Mouse (Mus musculus): Measurements from ENCODE around the gene Olfr49.

Gene Olfr49

DNA sequence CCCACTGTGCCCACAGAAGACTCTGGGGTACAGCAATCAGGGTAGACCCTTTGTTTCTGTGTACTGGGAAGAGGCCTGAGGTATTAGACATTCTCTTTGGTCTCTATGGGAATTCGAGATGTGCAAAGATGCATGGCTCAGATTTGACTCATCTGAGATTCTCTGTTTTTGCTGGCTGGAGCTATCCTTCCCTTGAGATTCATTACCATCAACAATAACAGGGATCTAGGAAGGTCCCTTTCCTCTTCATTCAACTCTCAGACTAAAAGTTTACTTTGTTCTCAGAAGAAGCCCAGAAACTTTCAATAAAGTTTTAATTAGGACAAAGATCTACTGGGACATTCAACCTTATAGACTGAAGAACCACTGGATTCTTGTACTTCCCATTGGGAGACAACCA is at the start of gene Olfr49:
Olfr49 (minus strand) TSS at position 101 of the 400 bp plus-strand sequence.
- DNase-seq (ENCODE audit: low spot score in 2 of 2): no peak

DNA sequence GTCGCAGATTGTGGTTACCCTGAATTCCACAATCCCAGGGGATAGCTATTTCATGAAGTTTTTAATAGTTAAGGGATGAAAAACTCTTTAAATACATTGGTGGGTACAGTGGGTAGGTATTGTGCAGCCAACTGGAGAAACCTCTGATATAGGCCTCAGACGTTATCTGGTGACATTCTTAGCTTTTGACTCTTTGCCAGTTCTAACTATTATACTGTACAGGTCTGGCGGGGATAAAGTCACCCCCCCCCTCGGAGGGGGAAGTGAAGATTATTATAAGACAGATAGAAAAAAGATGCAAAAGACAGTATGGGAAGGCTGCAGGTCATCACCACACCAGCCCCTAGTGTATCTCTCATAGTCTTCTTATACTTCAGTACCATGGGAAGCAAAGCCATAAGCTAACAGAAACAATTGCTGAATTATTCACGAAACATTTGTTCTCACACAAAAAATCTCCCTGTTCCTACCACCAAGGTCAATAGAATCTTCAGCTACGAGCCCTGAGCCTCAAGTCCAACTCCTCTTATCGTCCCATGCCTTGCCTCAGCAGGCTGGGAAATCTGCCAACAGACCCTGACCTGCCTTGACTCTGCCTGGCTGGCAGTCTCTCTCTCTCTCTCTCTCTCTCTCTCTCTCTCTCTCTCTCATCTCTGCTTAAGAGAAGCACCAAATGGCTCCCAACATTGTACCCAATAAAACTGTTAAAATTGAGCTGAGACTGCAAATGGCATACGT is 48.9 kb upstream of the Olfr49 start:
- peak in 1 of 2 experiments; percentile 2 for DNase-seq (ENCODE audit: low spot score in 2 of 2)

DNA sequence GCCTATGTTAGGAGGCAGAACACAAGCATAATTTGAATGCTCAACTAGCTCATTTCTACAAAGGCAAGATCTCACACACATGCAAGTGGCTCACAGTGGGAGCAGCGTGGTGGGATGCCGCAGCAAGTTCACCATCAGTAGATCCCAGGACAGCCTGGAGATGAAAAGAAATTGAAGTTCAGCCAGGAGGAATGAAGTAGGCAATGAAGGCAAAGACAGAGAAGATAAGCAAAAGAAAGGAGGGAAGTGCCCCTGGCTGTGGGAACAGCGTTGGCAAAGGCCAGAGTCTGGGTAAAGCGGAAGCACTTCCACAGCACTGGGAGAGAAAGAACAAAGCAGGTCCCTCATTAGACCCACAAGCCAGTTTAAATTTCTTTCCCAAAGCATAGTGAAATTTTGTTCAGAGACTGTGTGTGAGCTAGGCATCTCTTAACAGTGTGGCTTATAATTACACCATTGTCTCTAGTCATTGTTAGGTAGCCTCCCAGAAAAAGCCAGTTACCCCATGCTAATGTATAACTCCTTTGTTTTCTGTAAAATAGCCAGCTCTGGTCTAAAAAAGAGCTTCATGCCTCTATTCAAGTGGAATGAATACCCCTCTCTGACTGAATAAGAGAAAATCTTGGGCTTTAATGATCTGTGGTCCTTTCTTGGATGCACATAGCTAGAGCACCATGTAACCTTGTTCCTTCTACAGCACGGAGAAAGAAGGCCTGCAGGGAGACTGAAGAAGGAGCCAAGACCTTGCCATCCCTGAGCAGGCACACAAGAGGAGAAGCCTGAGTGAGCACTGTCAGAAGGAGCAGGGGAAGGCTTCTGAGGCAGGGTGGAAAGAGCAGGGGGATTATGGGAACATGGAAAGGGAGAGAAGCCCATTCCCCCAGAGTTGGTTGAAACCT is 47.7 kb upstream of the Olfr49 start:
- peak in 1 of 2 experiments; percentile 1 for DNase-seq (ENCODE audit: low spot score in 2 of 2)

DNA sequence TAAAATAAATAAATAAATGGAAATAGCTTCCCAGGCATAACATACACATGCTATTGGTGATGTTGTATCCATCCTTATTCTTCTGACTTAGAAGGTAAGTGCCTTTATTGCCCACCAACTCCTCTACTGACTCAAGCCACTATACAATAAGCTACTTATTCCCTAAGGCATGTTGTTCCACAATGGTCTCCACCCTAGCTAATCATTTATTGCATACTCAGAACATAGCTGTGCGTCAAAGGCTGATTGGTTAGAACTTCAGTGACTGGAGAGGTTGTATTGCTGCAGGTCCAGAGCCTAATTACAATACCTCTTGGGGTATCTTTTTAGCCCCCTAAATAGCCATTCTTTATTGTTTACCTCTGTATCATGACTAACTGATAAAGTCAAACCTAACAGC is 46.4 kb upstream of the Olfr49 start:
- DNase-seq (ENCODE audit: low spot score in 2 of 2): no peak

DNA sequence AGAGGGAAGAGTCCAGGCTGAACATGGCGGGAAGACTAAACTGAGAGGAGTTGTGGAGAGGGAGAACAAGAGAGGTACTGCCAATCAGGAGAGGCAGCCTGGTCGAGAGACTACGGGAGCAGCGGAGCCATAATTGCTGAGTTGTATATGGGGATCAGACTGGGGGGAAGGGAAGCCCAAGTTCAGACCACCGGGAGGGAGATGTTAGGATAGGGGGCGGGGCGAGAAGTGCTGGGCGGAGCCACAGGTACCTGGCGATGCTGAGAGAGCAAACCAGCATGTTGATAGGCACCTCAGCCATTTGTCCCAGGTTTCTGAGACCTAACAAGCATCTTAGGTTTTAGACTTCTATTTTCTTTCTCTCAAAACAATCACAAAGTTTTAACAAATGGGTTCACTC is 44.5 kb upstream of the Olfr49 start:
- peak in 1 of 2 experiments; percentile 2 for DNase-seq (ENCODE audit: low spot score in 2 of 2)

DNA sequence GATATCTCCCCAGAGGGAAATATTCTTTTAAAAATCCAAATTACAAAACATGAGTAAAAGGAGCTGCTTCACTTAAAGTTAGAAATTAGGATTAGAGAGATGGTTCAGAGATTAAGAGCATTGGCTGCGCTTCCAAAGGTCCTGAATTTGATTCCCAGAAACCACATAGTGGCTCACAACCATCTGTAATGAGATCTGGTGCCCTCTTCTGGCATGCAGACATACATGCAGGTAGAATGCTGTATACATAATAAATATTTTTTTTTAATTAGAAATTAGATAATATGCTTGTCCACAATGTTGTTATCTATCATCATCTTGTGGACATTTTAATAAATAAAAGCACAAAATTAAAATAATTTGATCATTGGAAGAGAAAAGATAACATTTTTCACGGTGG is 43.8 kb upstream of the Olfr49 start:
- DNase-seq (ENCODE audit: low spot score in 2 of 2): peak in 1 of 2 experiments; percentile 2

DNA sequence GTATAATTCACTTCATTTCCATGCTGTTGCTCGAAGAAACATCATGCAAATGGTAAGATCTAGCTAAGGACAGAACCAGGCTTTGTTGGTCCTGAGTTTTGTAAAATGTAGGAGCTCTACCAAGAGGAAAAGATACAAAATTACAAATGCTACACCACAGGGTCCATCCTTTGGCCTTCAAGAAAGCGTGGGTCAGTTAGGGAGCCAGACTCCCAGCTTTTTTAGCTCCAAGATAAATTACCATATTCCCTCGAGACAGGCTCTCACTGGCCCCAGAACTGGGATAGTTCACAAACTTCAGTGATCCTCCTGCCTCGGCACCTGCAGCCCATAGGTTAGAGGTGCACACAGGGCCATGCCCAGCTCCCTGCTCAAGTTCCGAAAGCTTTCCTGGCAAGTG is 39.7 kb upstream of the Olfr49 start:
- no peak for DNase-seq (ENCODE audit: low spot score in 2 of 2)

DNA sequence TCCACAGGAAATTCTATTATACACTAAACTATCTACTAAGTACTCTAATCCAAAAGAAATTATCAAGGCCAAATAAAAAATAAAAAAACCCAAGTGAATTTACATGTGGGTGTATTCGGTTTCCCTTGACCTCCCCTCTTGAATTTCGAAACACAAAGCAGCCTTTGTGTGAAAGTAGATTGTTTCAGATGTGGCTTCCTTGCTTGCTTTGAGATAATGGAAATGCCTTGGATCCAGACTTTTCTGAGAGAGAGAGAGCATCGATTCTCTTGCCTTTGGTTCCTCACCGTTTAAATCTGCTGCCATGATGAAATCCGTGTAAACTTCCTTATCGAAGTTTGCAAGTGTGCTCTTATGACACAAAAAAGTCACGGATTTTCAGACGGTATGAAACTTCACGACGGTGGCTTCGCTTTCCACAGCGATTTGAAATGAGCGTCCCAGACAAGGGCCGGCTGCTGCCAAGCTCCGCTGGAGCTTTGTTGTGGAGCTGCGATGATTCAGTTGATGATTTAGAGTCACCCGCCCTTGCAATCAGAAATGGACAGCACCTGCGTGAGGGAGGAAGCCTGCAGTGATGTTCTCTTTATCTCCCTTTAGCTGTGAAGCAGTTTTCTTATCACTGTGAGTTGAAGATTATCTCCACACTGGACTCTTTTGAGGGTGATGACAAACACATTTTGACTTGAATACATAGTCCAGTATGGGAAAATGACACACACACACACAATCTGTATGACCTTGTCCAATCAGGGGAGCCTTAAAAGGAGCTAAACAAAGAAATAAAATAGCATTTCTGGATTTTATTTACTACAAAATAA is 37.0 kb upstream of the Olfr49 start:
- DNase-seq (ENCODE audit: low spot score in 2 of 2): no peak

DNA sequence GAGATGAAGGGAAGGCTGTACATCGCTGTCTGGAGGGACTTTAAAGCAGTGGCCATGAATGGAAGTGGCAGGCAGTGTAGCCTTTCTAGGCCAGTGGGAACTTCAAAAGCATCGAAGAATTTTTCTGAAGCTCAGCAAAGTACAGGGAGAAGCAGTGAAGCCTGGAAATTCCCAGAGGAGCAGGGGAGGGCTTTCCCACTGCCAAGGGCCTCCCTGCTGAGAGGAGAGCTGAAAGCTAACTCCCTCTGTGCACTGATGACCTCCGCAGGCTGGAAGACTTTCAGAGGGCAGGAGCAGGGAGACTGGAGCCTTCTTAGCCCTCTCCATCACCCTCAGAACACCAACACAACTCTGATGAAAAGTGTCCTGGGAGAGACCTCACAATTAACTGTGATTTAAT is 27.0 kb upstream of the Olfr49 start:
- no peak for DNase-seq (ENCODE audit: low spot score in 2 of 2)

DNA sequence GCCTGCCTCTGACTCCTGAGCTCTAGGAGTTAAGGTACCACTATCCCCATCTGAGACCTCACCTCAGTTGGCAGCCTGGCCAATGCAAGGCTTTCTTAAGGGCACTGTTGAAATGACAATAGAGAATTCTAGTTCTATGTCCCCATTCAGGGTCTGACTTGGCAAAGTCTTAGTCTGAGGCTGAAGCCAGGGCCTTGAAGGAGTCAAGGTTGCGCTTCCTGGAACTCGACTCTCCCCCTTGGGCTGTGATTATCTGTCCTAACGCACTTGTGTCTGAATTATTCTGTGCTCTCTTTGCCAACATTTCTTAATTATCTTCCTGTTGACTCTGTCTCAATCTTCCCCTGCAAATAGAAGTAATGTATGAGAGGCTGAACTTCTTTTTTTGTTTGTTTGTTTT is 15.9 kb upstream of the Olfr49 start:
- no peak for DNase-seq (ENCODE audit: low spot score in 2 of 2)

DNA sequence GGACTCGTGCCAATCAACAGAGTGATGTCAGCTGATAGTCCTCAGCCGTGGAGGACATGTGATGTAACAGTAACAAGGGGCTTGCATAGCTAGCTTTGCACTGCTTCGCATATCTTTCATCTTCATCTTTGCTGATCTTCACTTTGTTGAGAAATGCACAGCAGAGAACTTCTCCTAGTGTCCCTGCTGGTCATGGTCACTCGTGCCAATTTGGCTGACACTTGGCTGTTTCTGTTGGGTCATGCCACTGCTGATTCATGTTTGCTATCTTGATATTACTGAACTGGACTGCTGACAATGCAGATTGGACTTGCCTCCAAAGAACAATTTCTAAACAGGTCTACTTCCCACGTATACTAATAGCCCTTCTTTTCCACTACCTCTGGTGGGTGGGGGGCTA is 15.4 kb upstream of the Olfr49 start:
- DNase-seq (ENCODE audit: low spot score in 2 of 2): no peak

DNA sequence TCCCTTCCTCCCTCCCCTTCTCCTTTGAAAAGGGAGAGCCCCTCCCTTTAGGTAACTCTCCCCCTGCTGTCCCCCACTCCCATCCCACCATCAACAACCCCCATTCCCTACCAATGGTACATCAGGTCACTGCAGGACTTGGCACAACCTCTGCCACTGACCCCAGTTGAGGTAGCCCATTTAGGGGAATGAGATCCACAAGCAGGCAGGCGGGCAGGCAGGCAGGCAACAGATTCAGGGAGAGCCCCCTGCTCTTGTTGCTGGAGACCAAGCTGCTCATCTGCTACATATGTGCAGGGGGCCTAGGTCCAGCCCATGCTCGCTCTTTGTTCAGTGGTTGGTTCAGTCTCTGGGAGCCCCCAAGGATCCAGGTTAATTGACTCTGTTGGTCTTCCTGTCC is 8.3 kb downstream of the Olfr49 start:
- DNase-seq (ENCODE audit: low spot score in 2 of 2): no peak

DNA sequence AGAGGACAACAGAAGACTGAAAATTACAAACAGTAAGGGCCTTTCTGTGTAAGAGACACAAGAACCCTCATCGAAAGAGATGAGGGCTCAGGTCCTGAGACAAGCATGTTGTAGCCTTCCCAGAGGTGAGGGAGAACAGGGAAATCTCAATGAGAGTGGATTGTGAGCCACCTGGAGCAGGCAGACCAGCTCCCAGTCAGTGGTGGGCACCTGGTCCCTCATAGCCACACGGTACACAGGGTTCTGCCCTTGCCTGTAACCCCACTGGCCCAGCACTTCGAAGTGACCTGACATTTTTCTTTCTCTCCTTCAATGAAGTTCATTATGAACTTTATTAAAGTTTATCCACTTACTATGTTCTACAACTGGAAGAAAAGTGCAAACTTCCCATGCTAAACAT is 12.0 kb downstream of the Olfr49 start:
- no peak for DNase-seq (ENCODE audit: low spot score in 2 of 2)

DNA sequence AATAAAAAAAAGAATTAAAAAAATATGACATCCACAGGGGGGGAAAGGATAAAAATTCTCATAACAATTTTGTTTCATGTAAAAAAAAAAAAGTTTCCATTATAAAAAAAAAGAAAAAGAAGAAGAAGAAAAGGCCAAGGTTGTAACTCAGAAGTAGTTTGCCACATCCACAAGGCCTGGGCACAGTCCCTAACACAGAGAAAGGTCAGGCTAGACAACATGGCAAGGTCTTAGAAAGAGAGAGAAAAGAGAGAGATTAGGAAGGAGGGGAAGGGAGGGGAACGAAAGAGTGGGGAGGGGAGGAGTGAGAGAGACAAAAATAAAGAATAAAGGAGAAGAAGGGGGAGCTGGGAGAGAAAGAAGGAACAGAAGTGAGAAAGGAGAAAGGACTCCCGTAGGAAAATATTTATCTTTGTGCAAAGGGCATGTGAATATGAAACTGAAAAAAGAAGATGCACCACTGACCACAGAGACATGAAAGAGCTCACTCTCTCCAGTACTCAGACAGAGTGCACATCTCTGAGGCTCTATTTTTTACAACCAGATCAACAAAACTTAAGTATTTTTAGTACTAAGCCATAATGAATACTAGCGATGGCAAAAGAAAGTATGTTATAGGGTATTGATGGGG is 12.6 kb downstream of the Olfr49 start:
- no peak for DNase-seq (ENCODE audit: low spot score in 2 of 2)

DNA sequence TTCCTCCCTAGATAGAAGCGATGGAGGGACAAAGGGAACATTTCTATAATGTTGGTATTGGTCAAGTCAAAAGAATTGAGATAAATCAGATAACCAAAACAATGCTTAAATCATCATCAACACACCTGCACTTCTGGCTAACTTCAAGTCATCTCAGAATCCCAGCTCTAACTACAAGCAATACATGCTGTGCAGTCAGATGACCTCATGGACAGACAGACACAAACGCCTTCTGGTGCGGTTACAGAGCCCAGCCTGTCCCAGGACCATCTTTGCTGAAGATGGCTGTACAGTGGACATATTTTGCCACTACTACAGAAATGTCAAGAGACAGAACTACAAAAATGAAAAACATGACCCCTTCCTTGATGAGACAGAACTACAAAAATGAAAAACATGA is 14.3 kb downstream of the Olfr49 start:
- no peak for DNase-seq (ENCODE audit: low spot score in 2 of 2)

DNA sequence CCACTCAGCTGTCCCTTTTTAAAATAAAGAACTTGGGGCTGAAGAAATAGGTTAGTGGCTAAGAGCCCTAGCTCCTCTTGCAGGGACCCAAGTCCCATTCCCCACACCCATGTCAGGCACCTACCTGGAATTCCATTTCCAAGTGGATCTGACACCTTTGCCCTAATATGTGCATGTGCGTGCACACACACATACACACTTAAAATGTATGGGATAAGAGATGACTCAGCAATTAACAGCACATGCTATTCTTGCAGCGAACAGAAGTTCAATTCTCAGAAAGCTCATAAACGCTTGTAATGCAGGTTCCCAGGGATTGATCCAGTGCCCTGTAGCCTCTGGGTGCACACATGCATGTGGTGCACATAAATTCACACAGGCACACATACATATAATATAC is 15.2 kb downstream of the Olfr49 start:
- DNase-seq (ENCODE audit: low spot score in 2 of 2): no peak

DNA sequence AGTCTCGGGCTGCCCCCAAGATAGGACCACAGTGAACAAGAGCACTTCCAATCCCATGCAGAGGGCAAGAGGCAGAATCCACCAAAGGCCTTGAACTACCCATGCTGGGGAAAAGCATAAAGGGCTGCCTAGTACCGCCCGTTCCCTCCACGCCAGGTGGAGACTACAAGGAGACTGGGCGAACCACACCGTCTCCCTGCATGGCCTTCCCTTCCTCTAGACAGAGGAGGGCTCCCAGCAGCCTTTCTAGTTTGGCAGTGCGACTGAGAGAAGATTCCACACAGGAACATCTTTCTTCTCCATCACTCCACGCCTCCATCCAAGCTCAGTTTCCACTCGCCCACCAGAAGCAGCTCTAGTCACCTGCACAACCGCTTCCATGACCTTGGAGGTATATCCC is 16.8 kb downstream of the Olfr49 start:
- no peak for DNase-seq (ENCODE audit: low spot score in 2 of 2)

DNA sequence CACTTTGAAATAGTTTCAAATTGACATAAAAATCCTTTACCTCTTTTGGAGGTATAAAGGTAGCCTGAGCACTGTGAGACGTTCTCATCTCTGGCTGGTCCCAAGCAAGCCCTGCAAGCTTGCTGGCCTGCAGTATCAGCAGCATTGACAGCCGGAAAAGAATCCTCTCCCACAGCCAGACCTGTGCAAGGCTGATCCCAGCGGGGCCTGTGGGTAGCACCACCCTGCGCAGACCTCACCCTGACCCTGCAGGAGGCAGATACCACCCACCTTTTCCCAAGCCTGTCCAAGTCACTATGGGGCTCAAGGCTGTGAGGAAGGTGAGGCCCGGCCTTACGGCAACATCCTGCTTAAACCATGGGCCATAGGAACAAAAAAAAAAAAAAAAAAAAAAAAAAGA is 18.8 kb downstream of the Olfr49 start:
- no peak for DNase-seq (ENCODE audit: low spot score in 2 of 2)

DNA sequence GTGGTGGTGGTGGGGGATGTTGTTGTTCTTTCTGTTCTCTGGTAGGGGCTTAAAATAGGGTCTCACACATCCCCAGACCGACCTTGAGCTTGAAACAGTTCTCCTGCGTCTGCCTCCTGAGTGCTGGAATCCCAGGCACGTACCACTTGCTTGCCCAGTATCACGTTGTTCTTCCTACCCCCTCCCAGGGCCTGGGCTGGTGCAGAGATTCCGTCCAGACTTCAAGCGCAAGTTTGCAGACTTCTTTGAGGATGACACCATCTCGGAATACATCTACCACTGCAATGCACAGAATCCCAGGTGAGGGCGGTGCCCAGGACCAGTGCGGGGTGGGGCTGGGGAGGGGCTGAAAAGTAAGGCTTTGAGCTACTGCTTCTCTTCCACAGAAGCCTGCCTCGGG is 19.6 kb downstream of the Olfr49 start:
- no peak for DNase-seq (ENCODE audit: low spot score in 2 of 2)

DNA sequence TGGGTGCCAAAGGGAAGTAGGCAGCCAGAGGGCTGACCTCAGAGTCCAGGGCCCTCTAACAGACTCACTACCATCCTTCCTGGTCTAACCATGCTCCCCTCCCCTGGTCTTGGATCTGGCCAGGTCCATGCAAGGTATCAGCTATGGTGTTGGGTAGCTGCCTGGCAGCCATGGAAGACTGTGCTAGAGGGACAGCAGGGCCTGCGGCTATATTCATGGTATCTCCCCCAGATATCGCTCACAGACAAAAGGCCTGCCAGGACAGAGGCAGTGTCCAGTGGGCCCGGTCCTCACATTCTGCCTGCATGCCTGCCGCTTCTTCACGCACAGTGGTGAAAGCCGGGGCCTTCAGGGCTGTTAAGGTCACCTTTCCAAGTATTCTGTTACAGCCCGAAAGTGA is 20.5 kb downstream of the Olfr49 start:
- no peak for DNase-seq (ENCODE audit: low spot score in 2 of 2)

DNA sequence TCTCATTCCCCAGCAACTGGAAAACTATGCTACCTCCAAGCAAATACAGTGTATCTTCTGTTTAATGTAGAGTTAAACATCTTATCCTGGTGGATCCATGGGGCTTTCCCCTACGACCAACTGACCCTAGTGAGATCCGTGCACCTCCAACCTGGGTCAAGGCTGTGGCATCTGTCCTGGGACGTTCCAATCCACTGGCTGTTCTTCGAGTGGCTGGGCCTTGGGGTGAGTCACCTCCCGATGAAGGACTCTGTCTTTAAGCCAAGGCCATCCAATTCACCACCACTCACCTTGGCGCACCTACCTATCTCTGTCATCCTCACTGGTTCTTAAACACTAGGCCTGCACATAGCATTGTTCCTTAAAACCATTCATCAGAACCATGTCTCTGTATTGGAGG is 21.6 kb downstream of the Olfr49 start:
- no peak for DNase-seq (ENCODE audit: low spot score in 2 of 2)

DNA sequence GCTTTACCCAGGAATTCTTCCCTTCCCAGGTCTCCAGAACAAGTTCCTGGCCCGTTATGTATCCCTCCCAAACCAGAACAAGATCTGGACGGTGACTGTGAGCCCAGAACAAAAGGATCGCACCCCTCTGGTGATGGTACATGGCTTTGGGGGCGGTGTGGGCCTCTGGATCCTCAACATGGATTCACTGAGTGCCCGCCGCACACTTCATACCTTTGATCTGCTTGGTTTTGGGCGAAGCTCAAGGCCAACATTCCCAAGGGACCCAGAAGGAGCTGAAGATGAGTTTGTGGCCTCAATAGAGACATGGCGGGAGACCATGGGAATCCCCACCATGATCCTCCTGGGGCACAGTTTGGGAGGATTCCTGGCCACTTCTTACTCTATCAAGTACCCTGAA is 22.1 kb downstream of the Olfr49 start:
- no peak for DNase-seq (ENCODE audit: low spot score in 2 of 2)
